Mouse (Mus musculus) left cerebral cortex, postnatal 25 days (tissue): Measurements from ENCODE around the gene Mfsd4a. TPM values are rescaled to one million over a fixed set of nuclear protein-coding genes. Genes with fewer than 3 reads are reported as not detected.

ENCODE experiments used
- DNase-seq, 2 experiments: peaks; one replicate each; pipeline ENCODE4 v3.0.0; 2022; ENCODE audit warnings: low spot score in 2 of 2, mixed read lengths in 1 of 2
- intact Hi-C: fragments of 180-260 bp; cut with DNase I; formaldehyde crosslinking; loops from one replicate; pipeline ENCODE4 v1.15.1; 2025
- total RNA-seq, 2 experiments: library from RNA; stranded (reverse); gene quantifications; 2 replicates each; pipeline ENCODE4 v1.2.3; 2021

The Mfsd4a gene
- total RNA-seq, 2 experiments from 2014 or later: 73.5 to 87.6 TPM

DNA sequence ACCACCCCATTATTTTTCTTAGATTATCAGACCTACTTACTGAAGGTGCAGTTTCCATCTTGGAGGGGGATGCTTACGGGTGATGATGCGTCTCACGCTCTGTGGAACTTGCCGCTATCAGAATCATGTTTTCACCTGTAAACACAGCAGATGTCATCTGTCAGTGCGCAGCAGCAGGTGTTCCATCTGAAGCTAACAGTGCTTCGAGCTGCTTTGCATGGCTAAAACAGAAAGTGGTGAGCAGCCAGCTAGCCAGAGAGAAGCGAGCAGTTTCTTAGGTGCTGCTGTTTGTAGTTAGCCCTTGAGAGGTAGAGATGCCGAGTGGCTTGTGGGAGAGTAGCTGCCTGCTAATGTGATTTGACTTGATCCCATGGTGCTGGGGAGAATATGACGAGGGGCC is 39.4 kb downstream of the Mfsd4a start:
- intact Hi-C loops: no loop called here
- no peak for DNase-seq

GRCm38 (mm10) chr1:132027978-132028377 is 39.9 kb downstream of the Mfsd4a start:
- intact Hi-C loops: no loop called here
- no peak for DNase-seq

DNA sequence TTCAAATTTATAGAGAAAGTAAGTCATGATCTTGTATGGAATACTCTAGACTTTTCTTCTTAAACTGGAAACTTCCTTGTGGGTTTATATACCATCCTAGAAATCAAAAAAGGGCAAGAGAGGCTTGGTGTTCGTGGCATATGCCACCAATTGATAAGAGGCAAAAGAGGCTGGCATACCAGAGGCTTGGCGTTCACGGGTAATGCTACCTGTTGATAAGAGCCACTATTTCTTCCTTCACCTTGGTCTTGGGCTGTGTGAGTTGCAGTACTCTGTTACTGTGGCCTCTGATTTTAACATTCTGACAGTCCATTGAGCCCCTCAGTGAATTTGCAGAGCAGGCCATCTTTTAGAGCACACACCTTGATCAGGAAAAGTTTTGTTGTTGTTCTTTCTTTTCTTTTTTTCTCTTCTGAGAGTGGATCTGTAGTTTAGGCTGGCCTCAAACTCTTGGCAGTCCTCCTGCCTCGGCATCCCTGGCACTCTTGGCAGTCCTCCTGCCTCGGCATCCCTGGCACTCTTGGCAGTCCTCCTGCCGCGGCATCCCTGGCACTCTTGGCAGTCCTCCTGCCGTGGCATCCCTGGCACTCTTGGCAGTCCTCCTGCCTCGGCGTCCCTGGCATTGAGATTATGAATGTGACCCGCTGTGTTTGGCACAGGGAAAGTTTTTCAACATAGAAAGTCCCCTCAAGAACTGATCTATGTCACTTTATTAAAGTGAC is 40.8 kb downstream of the Mfsd4a start:
- DNase-seq: no peak
- intact Hi-C loops: no loop called here

- intact Hi-C loops: no loop called here
- no peak for DNase-seq
Measured at GRCm38 (mm10) chr1:132022107-132022506, 45.8 kb downstream of the Mfsd4a start.

DNA sequence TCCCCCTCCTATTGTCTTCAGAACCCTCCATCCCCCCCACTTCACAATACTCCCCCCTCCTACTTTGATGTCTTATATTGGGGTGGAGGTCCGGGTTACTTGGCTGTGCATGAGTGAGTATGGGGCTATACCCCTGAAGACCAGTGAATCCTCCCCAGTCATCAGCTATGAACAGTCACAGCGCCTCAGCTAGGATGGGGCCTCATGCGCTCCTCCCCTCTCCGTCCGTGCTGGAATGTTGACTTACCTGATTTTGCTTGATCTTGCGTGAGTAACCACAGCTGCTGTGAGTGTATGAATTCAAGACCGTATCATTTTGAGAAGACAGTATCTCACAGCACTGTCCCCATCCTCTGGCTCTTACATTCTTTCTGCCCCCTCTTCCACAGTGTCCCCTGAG is 48.0 kb downstream of the Mfsd4a start:
- intact Hi-C loops: no loop called here
- no peak for DNase-seq

- no peak for DNase-seq
- intact Hi-C loops: no loop called here
Measured at GRCm38 (mm10) chr1:132016691-132017090, 51.2 kb downstream of the Mfsd4a start.

- intact Hi-C loops: no loop called here
- DNase-seq: no peak
Measured at GRCm38 (mm10) chr1:132014800-132015199, 53.1 kb downstream of the Mfsd4a start.

GRCm38 (mm10) chr1:132012861-132013260 is 55.0 kb downstream of the Mfsd4a start:
- intact Hi-C loops: no loop called here
- DNase-seq: no peak

DNA sequence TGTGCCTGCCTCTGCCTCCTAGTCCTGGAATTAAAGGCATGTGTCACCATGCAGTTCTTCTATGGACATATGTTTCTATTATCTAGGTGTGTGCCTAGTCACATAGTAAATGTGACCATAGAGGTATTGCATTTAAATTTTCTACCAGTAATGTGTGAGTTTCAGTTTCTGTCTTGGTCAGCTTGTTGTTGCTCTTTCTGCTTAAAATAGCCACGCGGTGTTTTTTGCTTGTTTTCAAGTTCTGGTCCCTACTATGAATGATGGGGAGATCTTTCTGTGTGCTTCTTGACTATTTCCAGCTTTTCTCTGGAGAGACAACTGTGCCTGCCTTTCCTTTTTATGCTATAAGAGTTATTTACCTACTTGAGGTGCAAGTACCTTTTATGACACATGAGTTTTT is 56.1 kb downstream of the Mfsd4a start:
- intact Hi-C loops: no loop called here
- no peak for DNase-seq

DNA sequence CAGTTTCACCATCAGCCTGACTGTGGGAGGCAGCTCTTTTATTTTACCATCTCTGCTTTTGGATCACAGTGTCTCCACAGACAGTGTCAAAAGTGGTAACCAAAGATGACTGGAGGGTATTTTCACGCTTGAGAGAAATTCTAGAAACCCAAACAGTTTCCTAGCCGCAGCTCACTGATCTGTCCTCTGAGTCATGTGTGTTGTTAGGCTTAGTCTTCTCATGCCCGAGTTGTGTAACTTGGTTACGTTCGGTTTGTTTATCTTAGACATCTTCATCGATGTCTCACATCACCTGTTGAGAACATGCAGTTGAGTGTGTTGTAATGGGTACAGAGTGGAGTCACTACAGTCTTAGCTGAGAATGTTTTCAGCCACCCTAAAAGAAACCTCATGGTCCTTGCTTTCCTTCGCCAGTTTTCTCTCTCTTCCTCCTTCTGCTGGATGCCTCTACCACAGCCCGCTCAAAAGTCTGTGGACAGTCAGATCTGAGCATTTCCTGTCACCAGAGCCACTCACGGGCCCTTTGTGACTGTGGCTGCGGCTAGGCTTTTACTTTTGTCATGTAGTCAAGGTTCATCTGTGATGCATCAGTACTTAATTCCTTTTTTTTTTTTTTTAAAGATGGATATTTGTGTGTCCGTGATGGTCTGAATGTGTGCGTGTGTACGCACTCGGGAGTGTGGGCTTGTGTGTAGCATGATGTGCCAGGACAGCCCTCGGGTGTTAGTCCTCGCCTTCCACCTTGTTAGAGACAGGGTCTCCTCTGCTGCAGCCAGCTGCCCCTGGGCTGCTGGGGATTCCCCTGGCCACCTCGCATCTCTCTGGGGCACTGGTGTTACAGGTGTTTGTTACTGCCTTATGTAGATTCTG is 57.0 kb downstream of the Mfsd4a start:
- DNase-seq: peak in 1 of 2 experiments; percentile 43
- intact Hi-C loops: no loop called here

DNA sequence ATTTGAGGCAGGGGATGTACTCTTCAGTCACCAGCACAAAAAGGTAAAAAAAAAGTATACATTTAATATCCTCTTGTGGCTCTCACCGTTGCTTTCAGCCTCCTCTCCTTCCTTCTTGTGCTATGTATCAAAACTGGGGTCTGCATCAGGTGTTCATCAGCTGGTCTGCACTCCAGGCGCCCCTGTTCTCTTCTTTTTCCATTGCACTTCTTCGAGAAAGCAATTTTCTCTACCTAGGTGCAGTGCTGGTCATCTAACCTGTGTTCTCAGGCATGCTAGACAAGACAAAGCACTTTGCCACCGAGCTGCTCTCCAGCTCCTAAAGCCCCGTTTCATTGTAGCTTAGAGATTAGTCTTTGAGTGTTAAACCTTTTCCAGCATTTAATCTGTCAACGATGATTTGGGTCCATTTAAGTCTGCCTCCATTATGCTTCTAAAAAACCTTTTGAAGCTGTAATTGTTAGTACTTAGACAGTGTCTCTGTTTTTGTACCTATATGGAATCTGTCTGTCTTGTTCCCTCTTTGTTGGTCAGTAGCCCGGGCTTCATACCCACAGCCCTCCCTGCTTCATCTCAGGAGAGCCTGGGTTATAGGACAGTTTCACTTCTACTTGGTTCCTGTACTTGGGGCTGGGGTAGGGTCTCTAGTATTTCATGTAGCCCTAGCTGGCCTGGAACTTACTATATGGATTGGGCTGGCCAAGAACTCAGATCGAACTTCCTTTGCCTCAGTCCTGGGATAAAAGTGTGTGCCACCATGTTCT is 58.8 kb downstream of the Mfsd4a start:
- no peak for DNase-seq
- intact Hi-C loops: loop anchor here (5.0 kb wide), 1 partner anchor 33 kb away; no protein-coding TSS in a partner anchor

- peak; percentile 77 to 81 for DNase-seq
- intact Hi-C loops: loop anchor here (5.0 kb wide), 1 partner anchor 34 kb away; no protein-coding TSS in a partner anchor
Measured at GRCm38 (mm10) chr1:132007828-132008827, 59.7 kb downstream of the Mfsd4a start.

DNA sequence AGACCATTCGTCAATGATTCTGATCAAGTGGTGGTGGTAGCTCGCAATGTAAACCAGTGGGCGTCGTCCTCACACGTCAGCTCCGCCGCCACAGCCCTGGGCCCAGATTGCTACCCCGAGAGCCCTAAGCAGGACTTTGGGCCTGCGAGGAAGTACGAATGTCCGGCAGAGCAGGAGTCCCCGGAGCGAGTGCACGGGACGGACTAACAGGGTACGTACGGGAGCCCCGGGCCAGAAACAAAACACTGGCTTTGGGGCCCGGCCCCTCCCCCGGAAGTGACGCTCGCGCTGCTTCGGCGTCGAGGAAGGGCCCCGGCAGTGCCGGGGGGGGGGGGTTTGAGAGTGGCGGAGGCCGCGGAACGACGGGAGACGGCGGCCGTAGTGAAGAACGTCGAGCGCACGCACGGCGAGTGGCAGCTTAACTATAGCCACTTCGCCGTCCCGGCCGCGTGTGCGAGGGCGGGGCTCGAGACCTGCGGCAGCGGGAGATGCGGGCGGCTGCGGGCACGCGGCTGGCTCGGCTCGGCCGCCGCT is 60.5 kb downstream of the Mfsd4a start, which contains the start of gene Elk4:
Gene Elk4, plus strand, starts transcription at position 326 of the 534 bp plus-strand sequence.
- intact Hi-C loops: loop anchor here (5.0 kb wide), 1 partner anchor 35 kb away; no protein-coding TSS in a partner anchor

DNA sequence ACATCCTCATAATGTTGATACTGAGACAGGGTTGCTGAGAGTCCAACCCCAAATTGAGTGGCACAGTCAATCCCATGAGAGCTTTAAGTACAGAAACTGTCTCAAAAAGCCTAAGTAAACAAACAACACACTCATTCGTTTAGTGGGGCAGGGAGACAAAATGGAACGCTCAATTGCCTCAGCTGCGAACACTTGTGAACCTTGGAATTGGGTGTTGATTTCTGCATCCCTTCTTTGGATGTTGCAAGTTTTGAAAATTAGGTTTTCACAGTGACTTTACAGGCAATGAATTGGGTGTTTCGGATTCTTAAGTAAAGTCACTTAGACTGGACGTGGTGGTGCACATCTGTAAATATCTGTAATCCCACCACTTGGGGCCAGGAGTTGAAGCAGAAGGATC is 61.1 kb downstream of the Mfsd4a start:
- intact Hi-C loops: loop anchor here (5.0 kb wide), 1 partner anchor 36 kb away; no protein-coding TSS in a partner anchor
- no peak for DNase-seq

More for the DNA sequence above, 60.5 kb downstream of the Mfsd4a start, which contains the start of gene Elk4:
- DNase-seq: peak; percentile 89 to 90

- intact Hi-C loops: loop anchor here (5.0 kb wide), 1 partner anchor 36 kb away; no protein-coding TSS in a partner anchor
- no peak for DNase-seq
Measured at GRCm38 (mm10) chr1:132006046-132006445, 61.8 kb downstream of the Mfsd4a start.

DNA sequence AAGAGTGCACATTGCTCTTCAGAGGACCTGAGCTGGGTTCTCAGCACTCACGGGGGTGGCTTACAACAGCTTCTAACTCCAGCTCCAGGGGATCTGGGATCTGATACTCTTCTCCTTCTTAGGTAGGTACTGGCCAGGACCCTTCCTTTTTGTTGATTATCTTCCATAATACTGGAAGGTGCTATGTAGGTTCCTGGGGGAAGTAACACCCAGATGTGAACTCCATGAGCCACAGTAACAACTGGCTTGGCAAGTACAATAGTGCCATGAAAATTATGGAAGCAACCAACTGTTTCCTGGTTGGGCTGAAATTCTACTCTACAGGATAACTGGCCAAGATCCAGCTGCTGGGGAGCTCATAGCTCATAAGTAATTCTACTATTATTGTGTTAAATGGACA is 62.4 kb downstream of the Mfsd4a start:
- intact Hi-C loops: loop anchor here (5.0 kb wide), 1 partner anchor 37 kb away; no protein-coding TSS in a partner anchor

GRCm38 (mm10) chr1:132004574-132005180 is 63.2 kb downstream of the Mfsd4a start:
- DNase-seq: no peak
- intact Hi-C loops: loop anchor here (5.0 kb wide), 1 partner anchor 38 kb away; no protein-coding TSS in a partner anchor

More for the DNA sequence above, 62.4 kb downstream of the Mfsd4a start:
- no peak for DNase-seq

DNA sequence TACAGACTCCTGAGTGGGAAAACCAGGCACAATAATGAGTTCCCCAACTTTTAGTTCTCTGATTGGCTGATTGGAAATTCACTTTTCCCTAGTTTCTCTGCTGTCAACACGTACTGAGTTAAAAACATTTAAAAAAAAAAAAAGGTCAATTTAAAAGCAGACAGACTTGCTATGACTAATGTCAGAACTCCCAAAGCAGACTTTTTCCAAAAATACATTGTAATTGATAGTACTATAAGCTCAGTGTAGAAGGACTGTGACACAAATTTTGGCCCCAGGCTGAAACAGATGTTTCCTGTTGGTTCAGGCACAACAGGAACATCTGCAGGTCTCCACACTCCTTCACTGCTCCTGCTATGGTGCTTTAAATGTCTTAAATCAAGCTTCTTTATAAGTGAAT is 64.0 kb downstream of the Mfsd4a start:
- intact Hi-C loops: no loop called here
- no peak for DNase-seq
